Mouse (Mus musculus) liver, embryonic 13.5 days (tissue): Measurements from ENCODE around the gene Suz12. TPM values are rescaled to one million over a fixed set of nuclear protein-coding genes. Genes with fewer than 3 reads are reported as not detected.

Experiments
- ATAC-seq: fragments of 200-750 bp; cut with Nextera tagmentation; 2 replicates; pipeline ENCODE4 v1.8.0; 2017; ENCODE audit warnings: low read depth, mild to moderate bottlenecking, moderate number of reproducible peaks, moderate library complexity
- DNase-seq: peaks from one replicate; pipeline ENCODE4 v3.0.0; 2022
- H3K27ac ChIP-seq: fragments of 300-500 bp; sonication (generic); 2 replicates; pipeline ENCODE4 v1.5.1; 2015; ENCODE audit warnings: moderate library complexity, mild to moderate bottlenecking, inconsistent platforms
- H3K27me3 ChIP-seq: fragments of 300-500 bp; sonication (generic); 2 replicates; pipeline ENCODE4 v1.6.1; 2015; ENCODE audit warnings: mild to moderate bottlenecking, inconsistent platforms
- H3K36me3 ChIP-seq: fragments of 300-500 bp; sonication (generic); 2 replicates; pipeline ENCODE4 v1.6.1; 2015; ENCODE audit warnings: mild to moderate bottlenecking, inconsistent platforms
- H3K4me1 ChIP-seq: fragments of 300-500 bp; sonication (generic); replicated peaks from 2 replicates; pipeline ENCODE4 v1.6.1; 2015; ENCODE audit warnings: inconsistent platforms
- H3K4me2 ChIP-seq: fragments of 300-500 bp; sonication (generic); 2 replicates; pipeline ENCODE4 v1.6.1; 2015; ENCODE audit warnings: inconsistent platforms, mild to moderate bottlenecking, moderate library complexity
- H3K4me3 ChIP-seq: fragments of 300-500 bp; sonication (generic); replicated peaks from 2 replicates; pipeline ENCODE4 v1.5.1; 2015; ENCODE audit warnings: mild to moderate bottlenecking, inconsistent platforms
- H3K9ac ChIP-seq: fragments of 300-500 bp; sonication (generic); 2 replicates; pipeline ENCODE4 v1.6.1; 2015; ENCODE audit warnings: mild to moderate bottlenecking, inconsistent platforms
- H3K9me3 ChIP-seq: fragments of 300-500 bp; sonication (generic); replicated peaks from 2 replicates; pipeline ENCODE4 v1.6.1; 2016; ENCODE audit warnings: inconsistent platforms
- WGBS: fragments of 180-500 bp; shearing (Covaris S2); methylation state at CpG from one replicate; pipeline ENCODE4 v1.1.7; 2015; ENCODE audit not compliant: insufficient replicate concordance; 5-methylcytosine and 5-hydroxymethylcytosine counted together
- polyA plus RNA-seq: library from polyadenylated mRNA; unstranded; fragments of >200 nt; fragmentation: Nextera tagmentation; extraction: Ambion mirVana; gene quantifications from 2 replicates; pipeline ENCODE4 v1.2.1, GENCODE M21; 2015

The Suz12 gene
- 16.4 and 20.4 TPM in 2 replicates for polyA plus RNA-seq

DNA sequence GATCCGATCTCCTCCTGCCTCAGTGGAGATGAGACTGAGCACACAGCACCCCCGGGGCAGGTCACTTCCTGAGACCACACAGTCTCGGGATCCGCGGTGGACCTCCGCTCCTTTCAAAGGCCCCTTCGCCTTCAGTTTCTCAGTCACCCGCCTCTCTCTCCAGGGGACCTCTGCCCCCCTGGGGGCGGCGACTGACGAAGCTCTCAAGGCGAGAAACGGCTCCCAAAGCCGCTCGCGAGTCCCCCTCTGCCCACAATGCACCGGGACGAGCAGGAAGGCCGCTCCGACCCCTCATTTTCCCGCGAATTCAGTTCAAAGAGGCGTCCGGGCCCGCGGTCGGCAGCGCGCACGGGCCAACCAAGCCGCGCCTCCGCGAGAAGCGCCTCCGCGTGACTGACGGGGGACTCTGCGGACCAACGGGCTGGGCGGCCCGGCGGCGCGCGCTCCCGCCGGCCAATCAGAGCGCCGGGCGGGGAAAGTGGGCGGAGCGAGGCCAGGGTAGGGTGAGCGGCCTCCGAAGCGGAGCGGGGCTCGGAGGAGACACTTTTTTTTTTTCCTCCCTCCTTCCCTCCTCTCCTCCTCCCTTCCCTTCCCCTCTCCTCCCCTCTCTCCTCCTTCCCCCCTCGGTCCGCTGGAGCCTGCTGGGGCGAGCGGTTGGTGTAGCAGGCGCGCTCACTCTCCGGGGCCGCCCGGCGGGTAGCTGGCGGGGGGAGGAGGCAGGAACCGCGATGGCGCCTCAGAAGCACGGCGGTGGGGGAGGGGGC, at the start of gene Suz12:
Suz12 (plus strand) TSS at position 515 of the 764 bp plus-strand sequence.
- peak within 1 kb of the TSS; percentile 89 for H3K4me2 ChIP-seq
- WGBS = under 1% methylated on average over 64 of the region's 74 CpGs
- peak; percentile 89 for ATAC-seq

DNA sequence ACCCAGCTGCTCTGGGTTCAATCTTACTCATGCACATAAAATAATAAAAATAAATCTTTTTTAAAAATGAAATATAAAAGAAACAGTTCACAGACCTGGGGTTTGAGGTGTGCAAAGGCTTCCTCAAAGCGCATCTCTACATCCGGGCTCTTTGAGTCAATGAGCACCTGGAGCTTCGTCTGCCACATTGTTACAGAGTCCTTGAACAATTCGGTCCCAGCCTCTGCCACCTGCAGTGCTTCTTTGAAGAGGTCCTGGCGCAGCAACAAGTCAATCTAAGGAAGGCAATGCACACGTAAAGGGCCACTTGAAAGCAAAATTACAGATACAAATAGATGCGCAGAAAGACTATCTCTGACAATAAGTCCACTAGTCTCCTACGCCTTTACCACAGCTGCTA, 49.8 kb upstream of the Suz12 start:
- Histone ChIP-seq H3K4me3 (no peak overlapping the region), H3K36me3 (peaks cover 86% of the 10 kb centered on the region), H3K4me1 (peaks cover 13% of the 10 kb centered on the region), H3K27me3 (no peaks in the 10 kb centered on the region), H3K27ac (peak overlapping the region; percentile 48; the same call in 1 of the 2 replicates), H3K9me3 (no peaks in the 10 kb centered on the region), H3K9ac (peak overlapping the region; percentile 31; the same call in 1 of the 2 replicates), H3K4me2 (peak overlapping the region; percentile 30)
- WGBS = 89% methylated on average over 8 of the region's 8 CpGs
- DNase-seq (no peak), ATAC-seq (no peak)

More for the DNA sequence above, at the start of gene Suz12:
- H3K4me3 ChIP-seq = peak within 1 kb of the TSS; percentile 99
- H3K27ac ChIP-seq = peak within 1 kb of the TSS; percentile 100
- no peaks in the 10 kb centered on the region for H3K27me3 ChIP-seq
- peaks cover 16% of the 10 kb centered on the region for H3K36me3 ChIP-seq
- H3K9me3 ChIP-seq = no peaks in the 10 kb centered on the region
- peaks cover 15% of the 10 kb centered on the region for H3K4me1 ChIP-seq
- peak within 1 kb of the TSS; percentile 99 for H3K9ac ChIP-seq
- peak; percentile 95 for DNase-seq

DNA sequence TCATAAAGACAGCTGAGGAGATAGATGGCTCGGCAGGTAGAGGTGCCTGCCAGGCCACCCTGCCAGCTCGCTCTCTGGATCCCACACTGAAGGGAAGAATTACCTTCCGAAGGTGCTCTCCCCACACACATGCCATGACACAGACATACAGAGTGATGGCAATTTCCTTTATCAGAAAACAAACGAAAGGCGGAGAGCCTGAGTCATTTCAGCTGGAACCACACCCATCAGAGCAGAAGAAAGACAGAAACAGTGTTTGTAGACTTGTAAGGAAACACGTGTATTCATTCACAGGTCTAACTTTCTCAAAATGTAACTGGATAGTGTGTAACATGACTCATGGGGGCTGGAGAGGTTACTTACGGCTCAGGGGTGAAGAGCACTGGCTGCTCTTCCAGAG, 49.3 kb upstream of the Suz12 start:
- peaks cover 87% of the 10 kb centered on the region for H3K36me3 ChIP-seq
- peak; percentile 48; the same call in 1 of the 2 replicates for ATAC-seq

DNA sequence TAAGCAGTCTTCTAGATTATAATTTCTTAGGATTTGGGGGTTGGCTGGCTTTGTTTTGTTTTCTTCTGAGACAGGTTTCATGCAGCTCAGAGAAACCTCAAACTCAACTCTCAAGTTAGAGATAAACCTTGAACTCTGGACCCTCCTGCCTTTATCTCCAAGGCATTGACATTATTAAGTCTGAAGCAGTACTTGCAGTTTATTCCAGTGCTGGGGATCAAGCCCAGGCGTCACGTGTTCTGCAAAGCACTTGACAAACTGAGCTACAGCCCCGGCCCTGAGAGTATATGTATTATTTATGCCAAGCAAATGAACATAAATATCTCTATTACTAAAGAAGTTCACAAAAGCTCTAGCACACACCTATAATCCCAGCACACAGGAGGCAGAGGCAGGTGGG, 45.6 kb upstream of the Suz12 start:
- Histone ChIP-seq H3K9me3 (no peaks in the 10 kb centered on the region), H3K36me3 (peaks cover 84% of the 10 kb centered on the region), H3K27me3 (no peaks in the 10 kb centered on the region), H3K4me2 (no peak overlapping the region), H3K4me3 (no peak overlapping the region), H3K4me1 (peaks cover 13% of the 10 kb centered on the region), H3K9ac (no peak overlapping the region), H3K27ac (no peak overlapping the region)
- WGBS = 90% methylated on average over 3 of the region's 3 CpGs
- ATAC-seq = no peak
- no peak for DNase-seq

More for the DNA sequence above, 49.3 kb upstream of the Suz12 start:
- Histone ChIP-seq H3K27me3 (no peaks in the 10 kb centered on the region), H3K4me2 (peak overlapping the region; percentile 30), H3K9ac (peak overlapping the region; percentile 31; the same call in 1 of the 2 replicates), H3K4me1 (peaks cover 13% of the 10 kb centered on the region), H3K27ac (peak overlapping the region; percentile 48), H3K4me3 (no peak overlapping the region), H3K9me3 (no peaks in the 10 kb centered on the region)
- DNase-seq = peak; percentile 24
- WGBS = 60% methylated on average over 7 of the region's 7 CpGs

DNA sequence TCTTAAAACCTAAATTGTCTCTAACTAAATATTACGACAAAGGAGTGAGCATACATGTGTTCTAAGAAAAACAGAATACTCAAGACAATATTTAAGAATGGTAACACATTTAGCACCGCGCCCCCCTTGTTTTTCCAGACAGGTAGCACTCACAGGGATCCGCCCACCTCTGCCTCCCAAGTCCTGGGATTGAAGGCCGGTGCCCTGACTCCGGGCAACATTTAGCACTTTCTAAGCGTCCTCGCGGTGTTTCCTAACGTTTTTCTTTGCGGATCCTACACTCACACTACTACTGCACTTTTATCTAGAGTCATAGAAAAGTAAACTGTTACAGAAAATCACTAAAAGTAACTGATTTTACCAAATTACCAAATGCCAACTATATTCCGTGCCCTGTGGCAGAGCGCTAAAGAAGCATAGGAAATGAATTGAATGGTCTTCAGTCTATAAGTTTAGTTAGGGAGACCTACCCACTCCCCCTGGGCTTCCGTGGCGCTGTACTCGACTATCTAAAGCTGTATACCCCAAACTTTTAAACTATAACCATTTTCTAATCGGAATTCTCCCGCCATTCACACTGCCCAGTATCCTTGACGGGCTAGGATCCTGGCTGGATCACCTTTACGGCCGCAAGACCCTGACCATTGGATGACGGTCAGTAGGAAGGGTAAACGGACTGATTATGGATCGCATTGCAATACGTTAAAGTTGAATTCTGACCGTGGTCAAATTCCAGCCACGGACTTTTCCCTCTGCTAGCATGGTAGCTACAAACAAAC, 31.4 kb upstream of the Suz12 start:
- H3K27ac ChIP-seq = peak overlapping the region; percentile 87
- ATAC-seq (peak; percentile 34), DNase-seq (peak; percentile 14)
- no peaks in the 10 kb centered on the region for H3K27me3 ChIP-seq
- H3K4me2 ChIP-seq = peak overlapping the region; percentile 76
- peaks cover 34% of the 10 kb centered on the region for H3K36me3 ChIP-seq
- peak overlapping the region; percentile 82 for H3K9ac ChIP-seq
- H3K4me3 ChIP-seq = peak overlapping the region; percentile 73
- no peaks in the 10 kb centered on the region for H3K9me3 ChIP-seq
- peaks cover 17% of the 10 kb centered on the region for H3K4me1 ChIP-seq
- 5% methylated on average over 27 of the region's 27 CpGs for WGBS

DNA sequence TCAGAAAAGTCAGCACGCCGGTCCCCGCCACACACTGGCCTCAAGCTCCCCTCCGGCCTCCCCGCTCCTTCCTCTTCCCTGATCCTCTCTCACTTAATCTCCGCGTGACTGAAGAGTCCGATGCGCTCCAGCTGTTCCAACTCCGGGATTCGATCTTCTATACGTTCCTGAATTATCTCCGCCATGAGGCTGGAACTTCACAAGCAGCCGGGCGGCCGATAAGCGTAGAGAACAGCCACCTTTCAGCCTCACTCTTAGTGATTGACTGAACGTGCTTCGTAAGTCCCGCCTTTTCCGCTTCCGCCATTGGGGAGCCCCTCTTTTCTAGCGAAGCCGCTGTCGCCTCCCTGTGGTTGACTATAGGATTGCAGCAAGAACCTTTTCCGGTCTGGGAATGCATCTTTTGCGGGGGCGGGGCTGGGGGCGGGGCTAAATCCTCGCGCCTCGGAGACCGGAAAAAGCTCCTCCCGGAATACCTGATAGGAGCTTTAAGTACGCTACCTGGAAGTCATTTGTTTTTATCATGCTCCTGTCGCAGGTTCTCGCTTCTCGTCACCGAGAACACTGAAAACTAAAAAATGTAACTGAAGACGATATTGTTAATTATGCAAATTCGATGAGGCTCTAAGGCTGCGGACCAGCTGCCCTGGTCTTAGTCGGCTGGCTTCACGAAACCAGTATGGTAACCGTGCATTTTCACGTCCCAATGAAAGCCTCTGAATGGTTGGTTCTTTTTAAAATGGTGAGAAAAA, 30.6 kb upstream of the Suz12 start, which contains the start of gene Utp6:
Utp6 (minus strand) TSS at position 266 of the 752 bp plus-strand sequence.
- peaks cover 26% of the 10 kb centered on the region for H3K36me3 ChIP-seq
- H3K27ac ChIP-seq = peak within 1 kb of the TSS; percentile 87
- H3K27me3 ChIP-seq = no peaks in the 10 kb centered on the region
- DNase-seq (peak; percentile 99), ATAC-seq (peak; percentile 97)
- H3K4me3 ChIP-seq = peak within 1 kb of the TSS; percentile 73
- H3K4me2 ChIP-seq = peak within 1 kb of the TSS; percentile 76
- H3K4me1 ChIP-seq = peaks cover 17% of the 10 kb centered on the region
- peak within 1 kb of the TSS; percentile 82 for H3K9ac ChIP-seq
- no peaks in the 10 kb centered on the region for H3K9me3 ChIP-seq
- WGBS = under 1% methylated on average over 46 of the region's 46 CpGs

DNA sequence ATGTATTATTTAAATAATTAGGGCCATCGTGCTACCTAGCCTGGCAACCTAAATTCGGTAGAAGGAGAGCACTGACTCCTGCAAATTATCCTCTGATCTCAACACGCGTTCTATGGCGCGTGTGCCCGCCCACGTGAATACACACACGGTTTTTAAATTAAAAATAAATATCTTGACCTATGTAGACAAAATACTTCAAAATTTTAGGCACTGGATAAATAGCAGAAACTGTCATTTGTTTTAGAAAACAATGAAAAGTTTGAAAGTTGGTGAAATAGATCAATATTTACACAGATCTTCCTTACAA, 30.1 kb upstream of the Suz12 start:
- H3K36me3 ChIP-seq = peaks cover 21% of the 10 kb centered on the region
- no peaks in the 10 kb centered on the region for H3K9me3 ChIP-seq
- 1% methylated on average over 9 of the region's 9 CpGs for WGBS
- 0 out of 2 replicates have a peak overlapping the region, but pooled peaks have one; percentile 59 for H3K27ac ChIP-seq
- peak overlapping the region; percentile 73 for H3K4me3 ChIP-seq
- H3K9ac ChIP-seq = peak overlapping the region; percentile 69
- H3K27me3 ChIP-seq = peaks cover 3% of the 10 kb centered on the region; the same call in 1 of the 2 replicates
- peaks cover 17% of the 10 kb centered on the region for H3K4me1 ChIP-seq
- peak overlapping the region; percentile 68 for H3K4me2 ChIP-seq
- DNase-seq = no peak
- ATAC-seq = peak; percentile 8; the same call in 1 of the 2 replicates

DNA sequence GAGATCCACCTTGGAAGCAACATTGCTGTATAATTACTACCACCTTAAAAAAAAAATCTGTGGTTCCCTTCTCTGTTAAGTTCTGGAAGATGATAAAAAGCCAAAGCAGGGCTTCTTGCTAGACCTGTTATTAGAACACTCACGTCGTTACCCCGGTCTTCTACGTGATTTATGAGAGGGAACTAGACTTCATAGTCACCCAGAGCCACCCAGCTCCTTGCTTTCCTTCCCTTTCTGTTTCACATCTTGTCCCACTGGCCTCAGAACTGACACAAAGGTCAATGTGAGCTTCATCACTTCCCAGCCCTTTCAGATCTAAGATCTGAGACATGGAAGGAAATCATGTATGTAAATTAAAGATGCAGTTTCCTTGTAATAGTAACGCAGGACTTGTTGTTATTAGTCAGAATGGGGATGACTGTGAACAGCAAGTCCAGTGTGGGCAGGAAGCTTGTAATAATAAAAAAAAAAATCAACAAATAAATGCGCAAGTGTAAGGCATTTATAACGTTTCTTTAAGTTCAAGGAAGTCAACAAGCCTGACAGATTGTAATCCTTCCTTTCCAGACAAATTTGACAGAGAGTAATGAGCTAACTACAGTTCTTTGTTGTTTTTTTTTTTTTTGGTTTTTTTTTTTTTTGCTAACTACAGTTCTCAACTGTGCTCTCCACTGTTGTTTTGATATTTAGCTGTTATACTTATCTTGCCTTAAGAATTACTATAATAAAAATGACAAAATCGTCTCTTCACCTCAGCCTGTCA, 29.5 kb upstream of the Suz12 start:
- peak overlapping the region; percentile 73 for H3K4me3 ChIP-seq

DNA sequence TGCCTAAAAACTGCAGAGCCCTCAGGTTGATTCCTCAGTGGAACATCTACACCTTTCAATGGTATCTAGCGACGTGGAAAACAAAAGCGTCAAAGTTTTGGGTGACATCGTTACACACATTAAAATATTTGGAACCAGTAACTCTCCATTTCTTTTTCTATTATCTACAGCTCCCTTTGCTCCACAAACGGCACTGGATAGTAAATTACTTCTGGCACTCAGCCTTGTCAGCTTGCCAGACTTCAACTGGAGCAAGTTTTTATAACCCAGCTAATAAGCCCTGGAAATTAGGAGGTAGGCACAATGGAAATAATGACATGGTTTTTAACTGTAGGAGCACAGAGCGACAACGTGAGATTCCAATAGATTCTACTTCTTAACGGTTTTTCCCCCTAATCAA, 27.0 kb upstream of the Suz12 start:
- H3K9ac ChIP-seq = no peak overlapping the region
- no peak overlapping the region for H3K27ac ChIP-seq
- ATAC-seq = no peak
- no peak overlapping the region for H3K4me3 ChIP-seq
- 74% methylated on average over 8 of the region's 8 CpGs for WGBS
- H3K36me3 ChIP-seq = no peaks in the 10 kb centered on the region
- H3K4me1 ChIP-seq = peaks cover 11% of the 10 kb centered on the region
- H3K4me2 ChIP-seq = no peak overlapping the region
- H3K27me3 ChIP-seq = peaks cover 9% of the 10 kb centered on the region; the same call in 1 of the 2 replicates
- no peaks in the 10 kb centered on the region for H3K9me3 ChIP-seq
- no peak for DNase-seq

More for the DNA sequence above, 29.5 kb upstream of the Suz12 start:
- Histone ChIP-seq H3K36me3 (peaks cover 15% of the 10 kb centered on the region), H3K9me3 (no peaks in the 10 kb centered on the region), H3K4me2 (peak overlapping the region; percentile 68), H3K4me1 (peaks cover 17% of the 10 kb centered on the region), H3K27ac (no peak overlapping the region), H3K27me3 (peaks cover 5% of the 10 kb centered on the region; the same call in 1 of the 2 replicates), H3K9ac (peak overlapping the region; percentile 24; the same call in 1 of the 2 replicates)
- WGBS = 32% methylated on average over 8 of the region's 8 CpGs
- no peak for DNase-seq
- ATAC-seq = no peak

DNA sequence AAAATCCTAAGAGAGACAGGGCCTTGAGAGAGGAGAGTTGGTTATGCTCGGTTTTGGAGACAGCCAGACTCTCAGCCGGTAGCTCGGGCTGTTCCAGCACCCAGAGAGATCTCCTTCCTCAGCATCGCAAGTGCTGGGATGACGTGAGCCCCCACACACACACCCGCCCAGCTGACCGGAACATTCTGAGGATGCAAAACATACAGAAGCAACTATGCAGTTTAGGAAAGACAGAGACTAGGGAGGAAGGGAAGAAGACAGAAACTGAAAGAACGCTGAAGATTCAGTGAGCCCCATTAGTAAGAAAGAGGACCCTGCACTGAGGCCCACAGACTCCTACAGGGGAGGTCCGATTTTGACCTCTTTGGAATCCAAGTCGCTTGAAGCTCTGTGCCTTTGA, 25.2 kb upstream of the Suz12 start:
- DNase-seq (no peak), ATAC-seq (no peak)
- H3K4me2 ChIP-seq = no peak overlapping the region
- no peaks in the 10 kb centered on the region for H3K9me3 ChIP-seq
- H3K4me1 ChIP-seq = peaks cover 5% of the 10 kb centered on the region
- no peak overlapping the region for H3K4me3 ChIP-seq
- 65% methylated on average over 10 of the region's 10 CpGs for WGBS
- H3K27ac ChIP-seq = no peak overlapping the region
- peaks cover 17% of the 10 kb centered on the region for H3K27me3 ChIP-seq
- no peak overlapping the region for H3K9ac ChIP-seq
- H3K36me3 ChIP-seq = no peaks in the 10 kb centered on the region
